Comparison of ENCODE assay signal across 25 mouse cellular contexts in the genomic region with DNA sequence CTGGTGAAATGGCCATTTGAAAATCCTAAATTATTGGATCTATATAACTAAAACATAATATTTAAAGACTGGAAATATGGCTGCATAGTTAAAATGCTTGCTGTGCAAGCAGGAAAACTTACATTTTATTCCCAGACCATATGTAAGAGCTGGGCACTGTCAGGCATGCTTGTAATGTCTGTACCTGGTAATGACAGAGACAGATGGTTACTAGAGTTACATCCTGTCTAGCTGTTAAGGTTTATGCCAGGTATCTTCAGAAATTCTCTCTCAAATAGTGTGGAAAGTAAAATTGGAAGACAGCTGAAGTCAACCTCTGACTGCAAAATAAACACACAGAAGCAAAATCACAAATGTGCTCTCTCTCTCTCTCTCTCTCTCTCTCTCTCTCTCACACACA.
DNase-seq lines count a peak whose midpoint lies in the region; ATAC-seq and TF ChIP-seq lines count a peak whose summit lies in the region.
"Had no signal": no experiment of that assay in that cellular context is flagged by ENCODE, and none has a peak within 500 bp of the region (broad histone marks: within the 10 kb centered on the region; RNA-seq: fewer than 3 reads in every experiment).

No protein-coding gene starts in this region.

- no peaks in the 10 kb centered on the region for H3K27me3 ChIP-seq in liver, postnatal 0 days (ENCODE audit: insufficient read depth, low read length)
- no peaks in the 10 kb centered on the region for H3K27me3 ChIP-seq in liver, embryonic 11.5 days (replicated peaks; ENCODE audit: control insufficient read depth, insufficient read depth, low read length)
- H3K27me3 ChIP-seq: CH12.LX; embryonic facial prominence, embryonic 13.5 days; embryonic facial prominence, embryonic 15.5 days; forebrain, embryonic 12.5 days; Patski had no signal

- H3K9ac ChIP-seq in liver, postnatal 0 days (replicated peaks) = no peak overlapping the region
- H3K9ac ChIP-seq in liver, embryonic 11.5 days (ENCODE audit: low read depth, low read length) = no peak overlapping the region
- H3K9ac ChIP-seq: embryonic facial prominence, embryonic 13.5 days; embryonic facial prominence, embryonic 15.5 days; forebrain, embryonic 12.5 days had no signal

- ATAC-seq in cerebellum, adult (ENCODE audit: insufficient number of reproducible peaks, low FRiP score, low TSS enrichment) = peak; percentile 91
- no peak for ATAC-seq in liver, postnatal 0 days
- no peak for ATAC-seq in liver, embryonic 11.5 days (replicated peaks; ENCODE audit: low FRiP score)
- ATAC-seq: activated CD4-positive, CD25-positive, alpha-beta regulatory T cell, adult 4 months; CD4-positive, CD25-positive, alpha-beta regulatory T cell, adult 4 months; forebrain, embryonic 14.5 days; forebrain, embryonic 16.5 days; Patski had no signal

- no peak overlapping the region for H3K4me3 ChIP-seq in liver, postnatal 0 days (ENCODE audit: low read depth, low read length)
- no peak overlapping the region for H3K4me3 ChIP-seq in liver, embryonic 11.5 days (ENCODE audit: low read depth, low read length)
- H3K4me3 ChIP-seq: embryonic facial prominence, embryonic 13.5 days; embryonic facial prominence, embryonic 15.5 days; erythroblast, embryonic 14.5 days; forebrain, embryonic 10.5 days; forebrain, embryonic 12.5 days had no signal

- H3K27ac ChIP-seq in liver, postnatal 0 days (ENCODE audit: low read depth) = no peak overlapping the region
- no peak overlapping the region for H3K27ac ChIP-seq in liver, embryonic 11.5 days (ENCODE audit: low read depth, low read length)
- H3K27ac ChIP-seq: embryonic facial prominence, embryonic 13.5 days; embryonic facial prominence, embryonic 15.5 days; forebrain, embryonic 10.5 days; forebrain, embryonic 12.5 days had no signal

- no peak for DNase-seq in cerebellum, postnatal 4 days (ENCODE audit: low spot score in 2 of 2)
- peak; percentile 43 for DNase-seq in cerebellum, adult 11-12 months
- DNase-seq in cerebellum, adult 8-10 months = peak; percentile 32
- peak; percentile 55 for DNase-seq in cerebellum, adult 9-11 months
- no peak for DNase-seq in gastrocnemius, postnatal 10 days
- DNase-seq in liver, postnatal 0 days = no peak
- no peak for DNase-seq in liver, embryonic 11.5 days (ENCODE audit: low spot score)
- DNase-seq: adrenal gland, adult 8-10 months; adrenal gland, postnatal 14 days; adrenal gland, postnatal 36 days; B cell, adult 2 months; embryo, embryonic 11 days had no signal

- TF ChIP-seq CTCF in liver, postnatal 0 days (IDR thresholded peaks at IDR 0.05; ENCODE audit: low read depth) = no peak

- H3K36me3 ChIP-seq in liver, postnatal 0 days (replicated peaks; ENCODE audit: insufficient read depth, low read length) = no peaks in the 10 kb centered on the region
- H3K36me3 ChIP-seq in liver, embryonic 11.5 days (ENCODE audit: control insufficient read depth, insufficient read depth, low read length) = no peaks in the 10 kb centered on the region
- H3K36me3 ChIP-seq: embryonic facial prominence, embryonic 13.5 days; embryonic facial prominence, embryonic 15.5 days; forebrain, embryonic 10.5 days; forebrain, embryonic 12.5 days; G1E had no signal

- no peak for TF ChIP-seq EP300 in liver, postnatal 0 days (IDR thresholded peaks at IDR 0.05; ENCODE audit: low read depth)

- H3K4me2 ChIP-seq in liver, postnatal 0 days (ENCODE audit: low read depth, low read length) = no peak overlapping the region
- no peak overlapping the region for H3K4me2 ChIP-seq in liver, embryonic 11.5 days
- H3K4me2 ChIP-seq: embryonic facial prominence, embryonic 13.5 days; embryonic facial prominence, embryonic 15.5 days; forebrain, embryonic 12.5 days had no signal

- no peaks in the 10 kb centered on the region for H3K4me1 ChIP-seq in liver, postnatal 0 days (ENCODE audit: insufficient read depth)
- no peaks in the 10 kb centered on the region for H3K4me1 ChIP-seq in liver, embryonic 11.5 days (replicated peaks; ENCODE audit: control insufficient read depth, insufficient read depth, low read length)
- H3K4me1 ChIP-seq: embryonic facial prominence, embryonic 13.5 days; embryonic facial prominence, embryonic 15.5 days; forebrain, embryonic 10.5 days; forebrain, embryonic 12.5 days had no signal

- H3K9me3 ChIP-seq in liver, postnatal 0 days (ENCODE audit: low read length) = no peaks in the 10 kb centered on the region
- H3K9me3 ChIP-seq in liver, embryonic 11.5 days (ENCODE audit: control insufficient read depth, low read length) = no peaks in the 10 kb centered on the region
- H3K9me3 ChIP-seq: embryonic facial prominence, embryonic 13.5 days; embryonic facial prominence, embryonic 15.5 days; forebrain, embryonic 12.5 days; G1E had no signal

Comparison
In these comparisons a context has a peak if more than half of its experiments do, and no peak if none do; other contexts are left out.
1. DNase-seq: peak in cerebellum, adult 11-12 months (single experiment), cerebellum, adult 8-10 months (single experiment) and cerebellum, adult 9-11 months (single experiment); none in cerebellum, postnatal 4 days (0 of 2), gastrocnemius, postnatal 10 days (single experiment), liver, postnatal 0 days (single experiment) and liver, embryonic 11.5 days (single experiment).